Mouse (Mus musculus) embryonic stem cell, embryonic (primary cell): ENCODE measurements around the gene Dag1.

Experiments used
- CTCF ChIA-PET, 4 experiments: fragments of 300-600 bp in 2 of 4; fragments of 350-600 bp in 2 of 4; sonication (Branson Sonifier 250); formaldehyde crosslinking; loops; one replicate each; lab custom pipeline; 2022; ENCODE audit warnings: inconsistent platforms in 2 of 4; lab: Charles Lee
- POLR2A ChIA-PET, 4 experiments: fragments of 300-600 bp in 2 of 4; fragments of 350-600 bp in 2 of 4; sonication (Branson Sonifier 250); formaldehyde crosslinking; loops; one replicate each; lab custom pipeline; 2022; ENCODE audit warnings: antibody characterized with exemption in 4 of 4, inconsistent platforms in 1 of 4; lab: Charles Lee

The Dag1 gene

GRCm38 (mm10) chr9:108223633-108224032, 40.1 kb downstream of the Dag1 start:
- POLR2A ChIA-PET: interaction anchor here in 2 of 4 experiments (0.6 to 1.7 kb wide), 8 partner anchors 13 to 338 kb away, joined by 3 to 6 read pairs (median 4); no protein-coding TSS in a partner anchor
- CTCF ChIA-PET: interaction anchor here in 3 of 4 experiments (0.6 to 1.5 kb wide), 6 partner anchors 15 to 195 kb away, joined by 3 to 13 read pairs (median 4); no protein-coding TSS in a partner anchor

- CTCF ChIA-PET: interaction anchor here in 2 of 4 experiments (1.3 to 2.4 kb wide), 2 partner anchors 18 to 62 kb away, joined by 3 to 9 read pairs; no protein-coding TSS in a partner anchor
Measured at GRCm38 (mm10) chr9:108221566-108221965, 42.2 kb downstream of the Dag1 start.

GRCm38 (mm10) chr9:108220380-108220774, 43.4 kb downstream of the Dag1 start:
- POLR2A ChIA-PET: interaction anchor here in 3 of 4 experiments (0.8 to 1.8 kb wide), 8 partner anchors 9 to 1847 kb away, joined by 3 to 7 read pairs (median 4); no protein-coding TSS in a partner anchor
- CTCF ChIA-PET: interaction anchor here in 2 of 4 experiments (0.7 to 1.1 kb wide), 2 partner anchors 9 to 53 kb away, joined by 3 read pairs; no protein-coding TSS in a partner anchor

More at GRCm38 (mm10) chr9:108221566-108221965, 42.2 kb downstream of the Dag1 start:
- POLR2A ChIA-PET: interaction anchor here in 1 of 4 experiments (0.8 to 1.8 kb wide), 6 partner anchors 13 to 90 kb away, joined by 3 to 7 read pairs (median 4); no protein-coding TSS in a partner anchor

GRCm38 (mm10) chr9:108219766-108220379, 43.9 kb downstream of the Dag1 start:
- ChIA-PET CTCF (interaction anchor here in 2 of 4 experiments (0.7 to 1.1 kb wide), 2 partner anchors 9 to 54 kb away, joined by 3 read pairs; no protein-coding TSS in a partner anchor), POLR2A (interaction anchor here in 3 of 4 experiments (0.8 to 1.8 kb wide), 5 partner anchors 8 to 1847 kb away, joined by 3 to 7 read pairs (median 3); no protein-coding TSS in a partner anchor)

- POLR2A ChIA-PET: interaction anchor here in 2 of 4 experiments (0.7 to 1.5 kb wide), 5 partner anchors 8 to 69 kb away, joined by 3 to 5 read pairs (median 3); partner anchors contain the start of gene Dag1 (in 1 of the 2)
- CTCF ChIA-PET: interaction anchor here in 1 of 4 experiments (1.2 to 2.9 kb wide), 3 partner anchors 15 to 66 kb away, joined by 4 to 12 read pairs (median 6); no protein-coding TSS in a partner anchor
Measured at GRCm38 (mm10) chr9:108217936-108218543, 45.7 kb downstream of the Dag1 start.

- ChIA-PET CTCF (interaction anchor here in 2 of 4 experiments (0.5 to 2.9 kb wide), 5 partner anchors 14 to 85 kb away, joined by 4 to 12 read pairs (median 6); no protein-coding TSS in a partner anchor), POLR2A (interaction anchor here in 2 of 4 experiments (1.1 to 1.6 kb wide), 5 partner anchors 10 to 69 kb away, joined by 3 to 5 read pairs (median 4); no protein-coding TSS in a partner anchor)
Measured at GRCm38 (mm10) chr9:108217406-108217805, 46.4 kb downstream of the Dag1 start.

GRCm38 (mm10) chr9:108213105-108213504, 50.7 kb downstream of the Dag1 start:
- CTCF ChIA-PET: interaction anchor here (0.6 to 3.5 kb wide), 5 partner anchors 10 to 120 kb away, joined by 3 to 12 read pairs (median 4); partner anchors contain the start of gene Dag1 (in 1 of the 4)

GRCm38 (mm10) chr9:108212426-108212825, 51.3 kb downstream of the Dag1 start:
- ChIA-PET CTCF (interaction anchor here in 3 of 4 experiments (0.6 to 3.5 kb wide), 4 partner anchors 10 to 350 kb away, joined by 3 to 12 read pairs (median 5); no protein-coding TSS in a partner anchor), POLR2A (interaction anchor here in 1 of 4 experiments (0.6 to 1.2 kb wide), 3 partner anchors 8 to 51 kb away, joined by 3 to 4 read pairs (median 3); partner anchors contain the start of gene Dag1)

More at GRCm38 (mm10) chr9:108213105-108213504, 50.7 kb downstream of the Dag1 start:
- POLR2A ChIA-PET: interaction anchor here in 2 of 4 experiments (0.6 to 1.2 kb wide), 4 partner anchors 13 to 51 kb away, joined by 3 to 6 read pairs (median 3); partner anchors contain the start of gene Dag1 (in 1 of the 2)

GRCm38 (mm10) chr9:108205571-108205901, 58.2 kb downstream of the Dag1 start:
- POLR2A ChIA-PET: no interaction called here
- CTCF ChIA-PET: interaction anchor here in 3 of 4 experiments (0.6 to 2.1 kb wide), 6 partner anchors 22 to 400 kb away, joined by 3 to 13 read pairs (median 4); no protein-coding TSS in a partner anchor

- CTCF ChIA-PET: interaction anchor here in 3 of 4 experiments (0.6 to 3.2 kb wide), 9 partner anchors 40 to 152 kb away, joined by 3 to 27 read pairs (median 3); partner anchors contain the start of gene Amigo3 (in 1 of the 3)
- POLR2A ChIA-PET: interaction anchor here in 3 of 4 experiments (0.6 to 1.9 kb wide), 4 partner anchors 13 to 111 kb away, joined by 3 to 12 read pairs (median 4); partner anchors contain the start of gene Apeh (in 1 of the 3)
Measured at GRCm38 (mm10) chr9:108204884-108205570, 58.7 kb downstream of the Dag1 start.

GRCm38 (mm10) chr9:108203015-108203414, 60.7 kb downstream of the Dag1 start:
- POLR2A ChIA-PET: interaction anchor here in 3 of 4 experiments (0.6 to 1.9 kb wide), 29 partner anchors 11 to 314 kb away, joined by 3 to 14 read pairs (median 4); partner anchors contain the start of genes Apeh (in 2 of the 3), Amigo3 (in 1 of the 3), Bsn (in 1 of the 3) and Dag1 (in 1 of the 3)

GRCm38 (mm10) chr9:108202169-108202568, 61.6 kb downstream of the Dag1 start:
- CTCF ChIA-PET: interaction anchor here in 3 of 4 experiments (0.5 to 4.4 kb wide), 13 partner anchors 11 to 872 kb away, joined by 3 to 66 read pairs (median 6); partner anchors contain the start of genes Apeh (in 1 of the 3) and Atrip (in 1 of the 3)

More at GRCm38 (mm10) chr9:108203015-108203414, 60.7 kb downstream of the Dag1 start:
- CTCF ChIA-PET: interaction anchor here (0.5 to 4.4 kb wide), 89 partner anchors 9 to 1792 kb away, joined by 3 to 66 read pairs (median 4); partner anchors contain the start of genes Apeh (in 3 of the 4), Bsn (in 2 of the 4), Amigo3 (in 1 of the 4) and Dag1 (in 1 of the 4)

GRCm38 (mm10) chr9:108201160-108201559, 62.6 kb downstream of the Dag1 start:
- POLR2A ChIA-PET: interaction anchor here in 3 of 4 experiments (0.6 to 2.6 kb wide), 26 partner anchors 9 to 457 kb away, joined by 3 to 27 read pairs (median 4); partner anchors contain the start of genes Apeh (in 3 of the 3), Dag1 (in 2 of the 3), 1700102P08Rik (in 1 of the 3) and Amigo3 (in 1 of the 3)
- CTCF ChIA-PET: interaction anchor here (0.5 to 4.4 kb wide), 66 partner anchors 9 to 499 kb away, joined by 3 to 66 read pairs (median 4); partner anchors contain the start of genes Apeh (in 3 of the 4), Bsn (in 2 of the 4), Amigo3 (in 1 of the 4) and Amt (in 1 of the 4)

More at GRCm38 (mm10) chr9:108202169-108202568, 61.6 kb downstream of the Dag1 start:
- POLR2A ChIA-PET: interaction anchor here in 2 of 4 experiments (0.7 to 1.7 kb wide), 5 partner anchors 13 to 137 kb away, joined by 3 to 5 read pairs (median 4); partner anchors contain the start of genes Bsn (in 1 of the 2) and Gpx1 (in 1 of the 2)

- ChIA-PET CTCF (interaction anchor here in 2 of 4 experiments (0.6 to 5.3 kb wide), 3 partner anchors 25 to 104 kb away, joined by 8 to 24 read pairs (median 14); partner anchors contain the start of gene Apeh (in 1 of the 2)), POLR2A (interaction anchor here in 3 of 4 experiments (0.5 to 1.7 kb wide), 3 partner anchors 13 to 140 kb away, joined by 3 to 8 read pairs (median 4); partner anchors contain the start of gene Gpx1 (in 1 of the 3))
Measured at GRCm38 (mm10) chr9:108198621-108199020, 65.1 kb downstream of the Dag1 start.

- CTCF ChIA-PET: interaction anchor here in 2 of 4 experiments (0.9 to 5.3 kb wide), 7 partner anchors 18 to 296 kb away, joined by 3 to 24 read pairs (median 6); partner anchors contain the start of gene Apeh (in 1 of the 2)
- POLR2A ChIA-PET: interaction anchor here in 3 of 4 experiments (0.5 to 1.8 kb wide), 9 partner anchors 10 to 296 kb away, joined by 3 to 11 read pairs (median 3); partner anchors contain the start of genes 1700102P08Rik (in 1 of the 3), Amigo3 (in 1 of the 3), Apeh (in 1 of the 3) and Gpx1 (in 1 of the 3)
Measured at GRCm38 (mm10) chr9:108196920-108197677, 66.7 kb downstream of the Dag1 start.
